In the genomic region with DNA sequence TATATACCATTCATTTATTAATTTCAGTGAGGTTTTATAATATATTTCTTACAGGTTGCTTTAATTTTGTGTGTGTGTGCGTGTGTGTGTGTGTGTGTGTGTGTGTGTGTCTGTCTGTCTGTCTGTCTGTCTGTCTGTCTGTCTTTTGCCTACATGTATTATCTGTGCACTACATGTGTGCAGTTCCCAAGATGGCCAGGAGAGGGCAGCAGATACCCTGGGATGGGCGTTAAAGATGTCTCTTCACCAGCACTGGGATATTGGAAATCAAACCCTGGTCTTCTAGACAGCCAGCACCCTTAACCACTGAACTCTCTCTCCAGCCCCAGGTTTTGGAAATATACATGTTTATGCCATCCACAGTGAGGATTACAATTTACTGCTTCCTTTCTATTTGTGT, we compare ENCODE assay signal across 9 mouse cellular contexts. TPM values are rescaled to one million over a fixed set of nuclear protein-coding genes. Genes with fewer than 3 reads are reported as not detected.
DNase-seq lines count a peak whose midpoint lies in the region; TF ChIP-seq lines count a peak whose summit lies in the region.
"Had no signal": no experiment of that assay in that cellular context is flagged by ENCODE, and none has a peak within 500 bp of the region (broad histone marks: within the 10 kb centered on the region; RNA-seq: fewer than 3 reads in every experiment).

No protein-coding gene starts in this region.

- TF ChIP-seq CTCF in left cerebral cortex, adult 2 months (IDR thresholded peaks at IDR 0.05): peak; percentile 44

- no peak overlapping the region for H3K27ac ChIP-seq in left cerebral cortex, adult 2 months
- H3K27ac ChIP-seq: neural tube, embryonic 12.5 days had no signal

- intact Hi-C loops in left cerebral cortex, adult 2 months (cut with DNase I): loop anchor here (5.0 to 10.0 kb wide), 2 partner anchors 77 to 145 kb away; no protein-coding TSS in a partner anchor
- intact Hi-C loops in left cerebral cortex, postnatal 25 days (cut with DNase I): loop anchor here (5.0 to 10.0 kb wide), 2 partner anchors 82 to 145 kb away; no protein-coding TSS in a partner anchor
- intact Hi-C loops in gastrocnemius, postnatal 14 days (cut with DNase I; ENCODE audit: low total_unique reads): loop anchor here (10.0 kb wide), 1 partner anchor 145 kb away; no protein-coding TSS in a partner anchor

- no peak overlapping the region for H3K4me3 ChIP-seq in left cerebral cortex, adult 2 months
- H3K4me3 ChIP-seq: neural tube, embryonic 12.5 days had no signal

- peak; percentile 40 to 63 for DNase-seq in cerebellum, postnatal 25 days
- no peak for DNase-seq in cerebellum, adult 11-12 months
- DNase-seq in left cerebral cortex, adult 2 months (ENCODE audit: extremely low spot score in 1 of 2, low spot score in 2 of 2): no peak
- no peak for DNase-seq in left cerebral cortex, postnatal 25 days (ENCODE audit: low spot score in 2 of 2)
- peak; percentile 44 for DNase-seq in NIH3T3 (ENCODE audit: low read depth)
- DNase-seq in gastrocnemius, postnatal 14 days: peak; percentile 19
- peak; percentile 63 for DNase-seq in mesoderm, embryonic 11.5 days (ENCODE audit: low read depth, low spot score)
- DNase-seq in yolk sac, embryonic 10.5 days (ENCODE audit: low spot score): peak; percentile 6

RNA-seq across cellular contexts. Expression of a gene that starts 16.5 kb away (rescaled TPM):
- total RNA-seq in left cerebral cortex, adult 2 months (2021): 100 to 1,000 TPM; 106 to 111 TPM
- 100 to 1,000 TPM; 104 to 105 TPM for total RNA-seq in left cerebral cortex, postnatal 25 days (2021)
- 1 to 10 TPM in 1 of 2 experiments, under 1 TPM in 1; 0.84 to 1.3 TPM for total RNA-seq in gastrocnemius, postnatal 14 days (2021)

RNA-seq across cellular contexts. Expression of a gene that starts 26.4 kb away (rescaled TPM):
- total RNA-seq in left cerebral cortex, adult 2 months (2021): not detected
- total RNA-seq in left cerebral cortex, postnatal 25 days (2021): not detected
- total RNA-seq in gastrocnemius, postnatal 14 days (2021): not detected

Comparison
In these comparisons a context has a peak if more than half of its experiments do, and no peak if none do; other contexts are left out.
1. DNase-seq: peak in cerebellum, postnatal 25 days (2 of 2), NIH3T3 (single experiment), gastrocnemius, postnatal 14 days (single experiment), mesoderm, embryonic 11.5 days (single experiment) and yolk sac, embryonic 10.5 days (single experiment); none in cerebellum, adult 11-12 months (single experiment), left cerebral cortex, adult 2 months (0 of 2) and left cerebral cortex, postnatal 25 days (0 of 2).
2. RNA of a gene that starts 16.5 kb away (total RNA-seq): 106 to 111 TPM in left cerebral cortex, adult 2 months and 104 to 105 TPM in left cerebral cortex, postnatal 25 days; 0.84 to 1.3 TPM in gastrocnemius, postnatal 14 days; every median in the first group is over 10 times any median in the second.